Mouse (Mus musculus): Measurements from ENCODE around the gene Ankdd1a. TPM values are rescaled to one million over a fixed set of nuclear protein-coding genes. Genes with fewer than 3 reads are reported as not detected.

Gene Ankdd1a
- polyA plus RNA-seq, 1 experiment from 2014 or later: 1.0 TPM

- Histone ChIP-seq H3K27me3 (ENCODE audit: control insufficient read depth, insufficient read depth, low read length) (no peaks in the 10 kb centered on the region), H3K4me1 (replicated peaks; ENCODE audit: control insufficient read depth, insufficient read depth, low read length) (no peaks in the 10 kb centered on the region), H3K36me3 (replicated peaks; ENCODE audit: control insufficient read depth, insufficient read depth) (no peaks in the 10 kb centered on the region), H3K27ac (no peak overlapping the region), H3K9me3 (ENCODE audit: control insufficient read depth, low read length) (no peaks in the 10 kb centered on the region), H3K4me3 (replicated peaks; ENCODE audit: low read length) (no peak overlapping the region), H3K9ac (no peak overlapping the region), H3K4me2 (replicated peaks) (no peak overlapping the region)
- 74% methylated on average over 4 of the region's 4 CpGs for WGBS
- ATAC-seq (ENCODE audit: low FRiP score) (no peak), DNase-seq (ENCODE audit: low spot score) (no peak)
Measured at GRCm38 (mm10) chr9:65536491-65536890, 16.5 kb upstream of the Ankdd1a start.

DNA sequence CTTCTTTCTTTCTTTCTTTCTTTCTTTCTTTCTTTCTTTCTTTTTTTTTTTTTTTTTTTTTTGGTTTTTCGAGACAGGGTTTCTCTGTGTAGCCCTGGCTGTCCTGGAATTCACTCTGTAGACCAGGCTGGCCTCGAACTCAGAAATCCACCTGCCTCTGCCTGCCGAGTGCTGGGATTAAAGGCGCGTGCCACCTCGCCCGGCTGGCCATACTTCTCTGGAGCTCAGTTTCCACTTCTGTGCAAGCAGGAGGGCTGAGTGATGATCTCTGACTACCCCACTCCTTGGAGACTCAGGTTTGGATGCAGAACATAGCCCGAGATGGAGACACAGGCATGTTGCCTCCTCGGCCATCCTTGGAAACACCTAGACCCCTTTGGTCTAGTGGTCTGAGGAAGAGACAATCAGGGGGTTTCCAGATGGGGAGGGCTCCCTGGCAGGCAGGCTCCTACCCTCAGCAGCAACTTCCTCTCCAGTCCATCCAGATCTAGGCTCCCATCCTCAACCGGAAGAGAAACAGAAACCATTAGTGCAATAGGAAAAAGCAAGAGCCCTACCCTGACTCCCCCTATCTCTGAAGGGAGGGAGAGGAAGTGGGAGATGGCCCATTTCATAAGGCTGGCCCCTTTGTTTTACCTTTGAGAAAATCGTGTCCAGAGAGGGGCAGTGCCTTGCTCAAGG lies 15.9 kb upstream of the Ankdd1a start:
- Histone ChIP-seq H3K27ac (no peak overlapping the region), H3K27me3 (ENCODE audit: control insufficient read depth, insufficient read depth, low read length) (no peaks in the 10 kb centered on the region), H3K9me3 (ENCODE audit: control insufficient read depth, low read length) (no peaks in the 10 kb centered on the region), H3K9ac (no peak overlapping the region), H3K4me1 (replicated peaks; ENCODE audit: control insufficient read depth, insufficient read depth, low read length) (no peaks in the 10 kb centered on the region), H3K4me2 (replicated peaks) (no peak overlapping the region), H3K36me3 (replicated peaks; ENCODE audit: control insufficient read depth, insufficient read depth) (no peaks in the 10 kb centered on the region), H3K4me3 (replicated peaks; ENCODE audit: low read length) (no peak overlapping the region)
- DNase-seq (ENCODE audit: low spot score) (no peak), ATAC-seq (ENCODE audit: low FRiP score) (no peak)
- 87% methylated on average over 10 of the region's 11 CpGs for WGBS

DNA sequence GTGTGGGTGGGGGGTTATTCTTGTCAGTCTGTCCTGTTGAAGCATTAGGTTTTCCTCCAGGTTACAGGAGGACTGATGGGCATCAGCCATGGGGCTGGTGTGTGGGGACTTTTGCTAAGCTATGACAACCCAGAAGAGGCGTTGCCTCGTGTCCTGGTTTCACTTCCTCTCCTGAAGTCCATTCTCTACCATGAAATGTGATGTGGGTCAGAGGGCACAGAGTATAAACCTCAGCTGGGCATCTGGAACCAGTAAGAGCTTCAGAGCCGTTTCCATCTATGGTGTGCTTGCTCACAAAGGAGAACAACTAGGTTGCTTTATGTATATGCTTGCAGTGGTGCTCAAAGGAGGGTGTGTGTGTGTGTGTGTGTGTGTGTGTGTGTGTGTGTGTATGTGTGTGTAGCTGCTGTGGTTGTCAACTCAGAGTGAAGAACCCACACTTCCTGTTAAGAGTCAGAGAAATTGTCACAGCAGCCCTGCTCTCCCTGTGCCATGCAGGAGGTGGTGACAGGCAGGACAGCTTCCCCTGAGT lies 15.3 kb upstream of the Ankdd1a start:
- WGBS: 80% methylated on average over 3 of the region's 3 CpGs
- DNase-seq (ENCODE audit: low spot score) (no peak), ATAC-seq (ENCODE audit: low FRiP score) (no peak)
- no peaks in the 10 kb centered on the region for H3K27me3 ChIP-seq (ENCODE audit: control insufficient read depth, insufficient read depth, low read length)
- H3K9ac ChIP-seq: no peak overlapping the region
- H3K4me2 ChIP-seq (replicated peaks): no peak overlapping the region
- H3K27ac ChIP-seq: no peak overlapping the region
- no peaks in the 10 kb centered on the region for H3K36me3 ChIP-seq (replicated peaks; ENCODE audit: control insufficient read depth, insufficient read depth)
- no peaks in the 10 kb centered on the region for H3K9me3 ChIP-seq (ENCODE audit: control insufficient read depth, low read length)
- no peaks in the 10 kb centered on the region for H3K4me1 ChIP-seq (replicated peaks; ENCODE audit: control insufficient read depth, insufficient read depth, low read length)
- no peak overlapping the region for H3K4me3 ChIP-seq (replicated peaks; ENCODE audit: low read length)

GRCm38 (mm10) chr9:65534111-65534510 lies 14.1 kb upstream of the Ankdd1a start:
- H3K4me1 ChIP-seq (replicated peaks; ENCODE audit: control insufficient read depth, insufficient read depth, low read length): no peaks in the 10 kb centered on the region
- H3K27me3 ChIP-seq (ENCODE audit: control insufficient read depth, insufficient read depth, low read length): no peaks in the 10 kb centered on the region
- H3K27ac ChIP-seq: no peak overlapping the region
- no peak overlapping the region for H3K4me2 ChIP-seq (replicated peaks)
- DNase-seq (ENCODE audit: low spot score) (no peak), ATAC-seq (ENCODE audit: low FRiP score) (no peak)
- H3K4me3 ChIP-seq (replicated peaks; ENCODE audit: low read length): no peak overlapping the region
- H3K36me3 ChIP-seq (replicated peaks; ENCODE audit: control insufficient read depth, insufficient read depth): no peaks in the 10 kb centered on the region
- H3K9me3 ChIP-seq (ENCODE audit: control insufficient read depth, low read length): no peaks in the 10 kb centered on the region
- 84% methylated on average over 3 of the region's 3 CpGs for WGBS
- no peak overlapping the region for H3K9ac ChIP-seq

DNA sequence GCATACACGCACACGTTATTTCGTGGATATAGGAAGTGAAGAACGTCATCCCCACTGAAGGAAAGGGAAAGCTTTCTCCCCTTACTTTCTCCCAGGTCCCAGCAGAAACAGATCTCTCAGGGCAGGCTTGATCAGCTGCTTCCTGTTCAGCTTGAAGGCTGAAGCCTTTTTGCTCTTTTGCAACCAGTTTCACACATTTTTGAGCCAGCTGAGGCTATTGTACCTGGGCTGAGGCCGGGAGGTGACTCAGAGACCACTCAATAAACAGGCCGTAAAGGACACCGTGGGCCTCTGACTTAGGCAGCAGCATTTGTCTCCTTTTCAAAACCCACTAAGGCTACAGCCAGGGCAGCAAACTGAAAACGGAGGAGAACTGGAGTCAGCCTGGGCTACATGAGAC lies 13.0 kb upstream of the Ankdd1a start:
- Histone ChIP-seq H3K9me3 (ENCODE audit: control insufficient read depth, low read length) (no peaks in the 10 kb centered on the region), H3K4me3 (replicated peaks; ENCODE audit: low read length) (no peak overlapping the region), H3K4me2 (replicated peaks) (no peak overlapping the region), H3K36me3 (replicated peaks; ENCODE audit: control insufficient read depth, insufficient read depth) (no peaks in the 10 kb centered on the region), H3K9ac (no peak overlapping the region), H3K27me3 (ENCODE audit: control insufficient read depth, insufficient read depth, low read length) (no peaks in the 10 kb centered on the region), H3K27ac (no peak overlapping the region), H3K4me1 (replicated peaks; ENCODE audit: control insufficient read depth, insufficient read depth, low read length) (no peaks in the 10 kb centered on the region)
- ATAC-seq (ENCODE audit: low FRiP score) (no peak), DNase-seq (ENCODE audit: low spot score) (no peak)
- 86% methylated on average over 8 of the region's 8 CpGs for WGBS

DNA sequence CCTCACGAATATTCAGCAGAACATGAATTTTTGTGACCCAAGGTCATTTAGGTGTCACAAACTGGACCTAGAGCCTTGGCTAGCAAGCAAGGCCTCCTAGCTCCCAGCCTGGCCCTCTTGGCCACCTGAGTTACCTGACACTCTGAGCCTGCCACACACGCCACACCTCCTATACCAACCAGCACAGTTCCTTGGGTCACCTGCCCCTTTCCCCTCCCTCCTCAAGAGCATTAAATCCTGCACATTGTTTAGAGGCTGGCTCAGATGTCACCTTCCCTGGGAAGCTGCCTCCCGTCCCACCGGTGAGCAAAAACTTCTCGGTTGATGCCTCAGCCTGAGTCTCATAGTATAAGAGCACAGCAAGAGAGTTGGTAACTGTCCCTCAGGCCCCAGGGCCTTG lies 11.3 kb upstream of the Ankdd1a start:
- DNase-seq (ENCODE audit: low spot score) (no peak), ATAC-seq (ENCODE audit: low FRiP score) (no peak)
- Histone ChIP-seq H3K9me3 (ENCODE audit: control insufficient read depth, low read length) (no peaks in the 10 kb centered on the region), H3K9ac (no peak overlapping the region), H3K36me3 (replicated peaks; ENCODE audit: control insufficient read depth, insufficient read depth) (no peaks in the 10 kb centered on the region), H3K4me1 (replicated peaks; ENCODE audit: control insufficient read depth, insufficient read depth, low read length) (no peaks in the 10 kb centered on the region), H3K27ac (no peak overlapping the region), H3K4me2 (replicated peaks) (no peak overlapping the region), H3K27me3 (ENCODE audit: control insufficient read depth, insufficient read depth, low read length) (no peaks in the 10 kb centered on the region), H3K4me3 (replicated peaks; ENCODE audit: low read length) (no peak overlapping the region)
- WGBS: 85% methylated on average over 5 of the region's 5 CpGs

DNA sequence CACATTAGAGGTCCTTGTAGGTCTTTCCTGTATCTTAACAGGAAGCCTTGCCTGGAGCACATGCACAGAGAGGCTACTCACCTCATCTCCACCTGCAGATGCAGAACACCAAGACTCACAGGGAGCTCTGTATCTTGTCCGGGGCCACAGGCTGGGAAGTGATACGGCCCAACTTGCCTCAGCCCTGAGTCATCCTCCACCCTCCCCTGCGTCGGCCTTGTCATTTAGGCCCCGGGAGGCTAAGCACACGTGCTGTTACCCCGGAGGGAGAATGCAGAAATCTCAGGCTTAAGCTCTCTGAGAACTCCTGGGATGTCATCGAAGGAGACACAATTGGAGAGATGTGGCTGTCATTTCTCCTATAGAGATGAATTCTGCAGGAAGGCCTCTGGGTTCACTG lies 9.7 kb upstream of the Ankdd1a start:
- ATAC-seq (ENCODE audit: low FRiP score): no peak
- Histone ChIP-seq H3K4me3 (replicated peaks; ENCODE audit: low read length) (no peak overlapping the region), H3K4me2 (replicated peaks) (no peak overlapping the region), H3K36me3 (replicated peaks; ENCODE audit: control insufficient read depth, insufficient read depth) (no peaks in the 10 kb centered on the region), H3K4me1 (replicated peaks; ENCODE audit: control insufficient read depth, insufficient read depth, low read length) (no peaks in the 10 kb centered on the region), H3K27me3 (ENCODE audit: control insufficient read depth, insufficient read depth, low read length) (no peaks in the 10 kb centered on the region), H3K27ac (no peak overlapping the region), H3K9me3 (ENCODE audit: control insufficient read depth, low read length) (no peaks in the 10 kb centered on the region), H3K9ac (no peak overlapping the region)
- WGBS: 59% methylated on average over 8 of the region's 8 CpGs
- DNase-seq (ENCODE audit: low spot score): no peak

DNA sequence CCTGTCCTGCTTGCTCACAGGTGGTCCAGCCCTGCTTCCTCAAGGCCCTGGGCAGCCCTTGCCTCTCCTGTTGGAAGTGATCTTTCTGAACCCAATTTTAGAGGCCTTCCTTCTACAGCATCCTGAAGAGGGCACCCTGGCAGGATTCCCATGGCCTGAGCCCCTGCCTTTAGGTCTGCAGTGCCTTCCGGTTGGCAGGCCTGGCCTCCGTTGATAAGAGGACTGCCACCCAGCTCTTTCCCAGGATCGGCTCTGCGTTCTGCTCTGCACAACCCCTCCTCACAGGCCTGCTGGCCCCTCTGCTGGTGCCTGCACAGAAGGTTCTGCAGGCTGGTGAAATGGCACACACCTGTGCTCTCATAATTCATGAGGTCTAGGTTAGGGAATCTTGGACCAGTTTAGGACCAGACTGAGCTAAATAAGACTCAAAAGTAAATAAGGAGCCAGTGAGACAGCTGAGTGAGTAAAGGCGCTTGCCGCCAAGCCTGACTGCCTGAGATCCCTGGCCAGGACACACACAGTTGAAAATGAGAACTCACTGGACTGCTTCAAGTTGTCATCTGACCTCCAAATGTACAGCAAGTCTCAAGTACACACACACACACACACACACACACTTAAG lies 8.5 kb upstream of the Ankdd1a start:
- H3K4me3 ChIP-seq (replicated peaks; ENCODE audit: low read length): no peak overlapping the region
- H3K9me3 ChIP-seq (ENCODE audit: control insufficient read depth, low read length): no peaks in the 10 kb centered on the region
- H3K36me3 ChIP-seq (replicated peaks; ENCODE audit: control insufficient read depth, insufficient read depth): no peaks in the 10 kb centered on the region
- ATAC-seq (ENCODE audit: low FRiP score): no peak
- no peaks in the 10 kb centered on the region for H3K4me1 ChIP-seq (replicated peaks; ENCODE audit: control insufficient read depth, insufficient read depth, low read length)
- no peak overlapping the region for H3K9ac ChIP-seq
- H3K27ac ChIP-seq: no peak overlapping the region
- no peak for DNase-seq (ENCODE audit: low spot score)
- H3K27me3 ChIP-seq (ENCODE audit: control insufficient read depth, insufficient read depth, low read length): no peaks in the 10 kb centered on the region
- WGBS: 81% methylated on average over 6 of the region's 6 CpGs
- H3K4me2 ChIP-seq (replicated peaks): no peak overlapping the region

- H3K27me3 ChIP-seq (ENCODE audit: control insufficient read depth, insufficient read depth, low read length): no peaks in the 10 kb centered on the region
- no peak overlapping the region for H3K4me3 ChIP-seq (replicated peaks; ENCODE audit: low read length)
- no peak for ATAC-seq (ENCODE audit: low FRiP score)
- WGBS: 87% methylated on average over 10 of the region's 10 CpGs
- no peak overlapping the region for H3K9ac ChIP-seq
- no peaks in the 10 kb centered on the region for H3K36me3 ChIP-seq (replicated peaks; ENCODE audit: control insufficient read depth, insufficient read depth)
- DNase-seq (ENCODE audit: low spot score): no peak
- H3K4me2 ChIP-seq (replicated peaks): no peak overlapping the region
- H3K4me1 ChIP-seq (replicated peaks; ENCODE audit: control insufficient read depth, insufficient read depth, low read length): peaks cover 5% of the 10 kb centered on the region; the same call in 1 of the 2 replicates
- no peaks in the 10 kb centered on the region for H3K9me3 ChIP-seq (ENCODE audit: control insufficient read depth, low read length)
- H3K27ac ChIP-seq: no peak overlapping the region
Measured at GRCm38 (mm10) chr9:65525445-65526195, 5.6 kb upstream of the Ankdd1a start.
